Mouse (Mus musculus): ENCODE measurements around the gene Gpr68. TPM values are rescaled to one million over a fixed set of nuclear protein-coding genes. Genes with fewer than 3 reads are reported as not detected.

Gene Gpr68
- polyA plus RNA-seq, 1 experiment from 2014 or later, result 0.55 TPM

GRCm38 (mm10) chr12:100849421-100850138, 58.4 kb downstream of the Gpr68 start:
- WGBS, result 79% methylated on average over 7 of the region's 7 CpGs
- no peak overlapping the region for H3K27ac ChIP-seq (ENCODE audit: low read depth, low read length)
- H3K4me1 ChIP-seq (ENCODE audit: control insufficient read depth, insufficient read depth, low read length), result no peaks in the 10 kb centered on the region
- ATAC-seq (peak; percentile 77), DNase-seq (ENCODE audit: low spot score) (peak; percentile 86)
- no peak overlapping the region for H3K4me3 ChIP-seq (ENCODE audit: low read depth, low read length)
- no peak overlapping the region for H3K9ac ChIP-seq (ENCODE audit: low read length)
- no peaks in the 10 kb centered on the region for H3K9me3 ChIP-seq (replicated peaks; ENCODE audit: control insufficient read depth, low read length)
- no peaks in the 10 kb centered on the region for H3K36me3 ChIP-seq (ENCODE audit: control insufficient read depth, insufficient read depth, low read length)
- H3K4me2 ChIP-seq (ENCODE audit: low read length), result no peak overlapping the region
- H3K27me3 ChIP-seq (replicated peaks; ENCODE audit: control insufficient read depth, insufficient read depth, low read length), result no peaks in the 10 kb centered on the region

GRCm38 (mm10) chr12:100847437-100848080, 60.4 kb downstream of the Gpr68 start:
- no peak overlapping the region for H3K4me2 ChIP-seq (ENCODE audit: low read length)
- H3K9me3 ChIP-seq (replicated peaks; ENCODE audit: control insufficient read depth, low read length), result no peaks in the 10 kb centered on the region
- ATAC-seq, result no peak
- DNase-seq (ENCODE audit: low spot score), result no peak
- no peaks in the 10 kb centered on the region for H3K27me3 ChIP-seq (replicated peaks; ENCODE audit: control insufficient read depth, insufficient read depth, low read length)
- WGBS, result 85% methylated on average over 11 of the region's 11 CpGs
- no peak overlapping the region for H3K9ac ChIP-seq (ENCODE audit: low read length)
- H3K4me3 ChIP-seq (ENCODE audit: low read depth, low read length), result no peak overlapping the region
- H3K36me3 ChIP-seq (ENCODE audit: control insufficient read depth, insufficient read depth, low read length), result no peaks in the 10 kb centered on the region
- no peak overlapping the region for H3K27ac ChIP-seq (ENCODE audit: low read depth, low read length)
- H3K4me1 ChIP-seq (ENCODE audit: control insufficient read depth, insufficient read depth, low read length), result no peaks in the 10 kb centered on the region

GRCm38 (mm10) chr12:100846566-100846965, 61.4 kb downstream of the Gpr68 start:
- no peak overlapping the region for H3K9ac ChIP-seq (ENCODE audit: low read length)
- H3K27ac ChIP-seq (ENCODE audit: low read depth, low read length), result no peak overlapping the region
- no peaks in the 10 kb centered on the region for H3K9me3 ChIP-seq (replicated peaks; ENCODE audit: control insufficient read depth, low read length)
- DNase-seq (ENCODE audit: low spot score), result no peak
- no peaks in the 10 kb centered on the region for H3K27me3 ChIP-seq (replicated peaks; ENCODE audit: control insufficient read depth, insufficient read depth, low read length)
- no peak overlapping the region for H3K4me3 ChIP-seq (ENCODE audit: low read depth, low read length)
- 44% methylated on average over 1 of the region's 1 CpGs for WGBS
- ATAC-seq, result no peak
- H3K4me1 ChIP-seq (ENCODE audit: control insufficient read depth, insufficient read depth, low read length), result no peaks in the 10 kb centered on the region
- no peak overlapping the region for H3K4me2 ChIP-seq (ENCODE audit: low read length)
- H3K36me3 ChIP-seq (ENCODE audit: control insufficient read depth, insufficient read depth, low read length), result no peaks in the 10 kb centered on the region

GRCm38 (mm10) chr12:100845829-100846228, 62.2 kb downstream of the Gpr68 start:
- Histone ChIP-seq H3K4me1 (ENCODE audit: control insufficient read depth, insufficient read depth, low read length) (no peaks in the 10 kb centered on the region), H3K9ac (ENCODE audit: low read length) (no peak overlapping the region), H3K9me3 (replicated peaks; ENCODE audit: control insufficient read depth, low read length) (no peaks in the 10 kb centered on the region), H3K4me3 (ENCODE audit: low read depth, low read length) (no peak overlapping the region), H3K4me2 (ENCODE audit: low read length) (no peak overlapping the region), H3K27me3 (replicated peaks; ENCODE audit: control insufficient read depth, insufficient read depth, low read length) (no peaks in the 10 kb centered on the region), H3K36me3 (ENCODE audit: control insufficient read depth, insufficient read depth, low read length) (no peaks in the 10 kb centered on the region), H3K27ac (ENCODE audit: low read depth, low read length) (no peak overlapping the region)
- WGBS, result 15% methylated on average over 2 of the region's 2 CpGs
- no peak for DNase-seq (ENCODE audit: low spot score)
- ATAC-seq, result no peak

GRCm38 (mm10) chr12:100844546-100844945, 63.5 kb downstream of the Gpr68 start:
- no peak for ATAC-seq
- Histone ChIP-seq H3K27ac (ENCODE audit: low read depth, low read length) (no peak overlapping the region), H3K4me1 (ENCODE audit: control insufficient read depth, insufficient read depth, low read length) (no peaks in the 10 kb centered on the region), H3K36me3 (ENCODE audit: control insufficient read depth, insufficient read depth, low read length) (no peaks in the 10 kb centered on the region), H3K4me2 (ENCODE audit: low read length) (no peak overlapping the region), H3K4me3 (ENCODE audit: low read depth, low read length) (no peak overlapping the region), H3K27me3 (replicated peaks; ENCODE audit: control insufficient read depth, insufficient read depth, low read length) (no peaks in the 10 kb centered on the region), H3K9ac (ENCODE audit: low read length) (no peak overlapping the region), H3K9me3 (replicated peaks; ENCODE audit: control insufficient read depth, low read length) (no peaks in the 10 kb centered on the region)
- DNase-seq (ENCODE audit: low spot score), result no peak
- 88% methylated on average over 7 of the region's 7 CpGs for WGBS

GRCm38 (mm10) chr12:100843171-100843570, 64.8 kb downstream of the Gpr68 start:
- Histone ChIP-seq H3K27me3 (replicated peaks; ENCODE audit: control insufficient read depth, insufficient read depth, low read length) (no peaks in the 10 kb centered on the region), H3K4me2 (ENCODE audit: low read length) (no peak overlapping the region), H3K4me1 (ENCODE audit: control insufficient read depth, insufficient read depth, low read length) (no peaks in the 10 kb centered on the region), H3K9me3 (replicated peaks; ENCODE audit: control insufficient read depth, low read length) (no peaks in the 10 kb centered on the region), H3K4me3 (ENCODE audit: low read depth, low read length) (no peak overlapping the region), H3K27ac (ENCODE audit: low read depth, low read length) (no peak overlapping the region), H3K9ac (ENCODE audit: low read length) (no peak overlapping the region), H3K36me3 (ENCODE audit: control insufficient read depth, insufficient read depth, low read length) (no peaks in the 10 kb centered on the region)
- DNase-seq (ENCODE audit: low spot score), result no peak
- 80% methylated on average over 4 of the region's 4 CpGs for WGBS
- no peak for ATAC-seq

GRCm38 (mm10) chr12:100841211-100841792, 66.7 kb downstream of the Gpr68 start:
- Histone ChIP-seq H3K4me3 (ENCODE audit: low read depth, low read length) (no peak overlapping the region), H3K27me3 (replicated peaks; ENCODE audit: control insufficient read depth, insufficient read depth, low read length) (no peaks in the 10 kb centered on the region), H3K9me3 (replicated peaks; ENCODE audit: control insufficient read depth, low read length) (no peaks in the 10 kb centered on the region), H3K4me1 (ENCODE audit: control insufficient read depth, insufficient read depth, low read length) (no peaks in the 10 kb centered on the region), H3K4me2 (ENCODE audit: low read length) (no peak overlapping the region), H3K9ac (ENCODE audit: low read length) (no peak overlapping the region), H3K36me3 (ENCODE audit: control insufficient read depth, insufficient read depth, low read length) (no peaks in the 10 kb centered on the region), H3K27ac (ENCODE audit: low read depth, low read length) (no peak overlapping the region)
- peak; percentile 89 for DNase-seq (ENCODE audit: low spot score)
- 13% methylated on average over 3 of the region's 3 CpGs for WGBS
- peak; percentile 85 for ATAC-seq

- H3K4me2 ChIP-seq (ENCODE audit: low read length), result no peak overlapping the region
- ATAC-seq, result no peak
- H3K27me3 ChIP-seq (replicated peaks; ENCODE audit: control insufficient read depth, insufficient read depth, low read length), result no peaks in the 10 kb centered on the region
- DNase-seq (ENCODE audit: low spot score), result no peak
- 86% methylated on average over 6 of the region's 6 CpGs for WGBS
- H3K36me3 ChIP-seq (ENCODE audit: control insufficient read depth, insufficient read depth, low read length), result no peaks in the 10 kb centered on the region
- no peak overlapping the region for H3K4me3 ChIP-seq (ENCODE audit: low read depth, low read length)
- H3K9ac ChIP-seq (ENCODE audit: low read length), result no peak overlapping the region
- H3K9me3 ChIP-seq (replicated peaks; ENCODE audit: control insufficient read depth, low read length), result no peaks in the 10 kb centered on the region
- H3K27ac ChIP-seq (ENCODE audit: low read depth, low read length), result no peak overlapping the region
- H3K4me1 ChIP-seq (ENCODE audit: control insufficient read depth, insufficient read depth, low read length), result no peaks in the 10 kb centered on the region
Measured at GRCm38 (mm10) chr12:100839926-100840325, 68.1 kb downstream of the Gpr68 start.

GRCm38 (mm10) chr12:100839079-100839600, 68.9 kb downstream of the Gpr68 start:
- no peaks in the 10 kb centered on the region for H3K4me1 ChIP-seq (ENCODE audit: control insufficient read depth, insufficient read depth, low read length)
- no peak for DNase-seq (ENCODE audit: low spot score)

More at GRCm38 (mm10) chr12:100839079-100839600, 68.9 kb downstream of the Gpr68 start:
- H3K9me3 ChIP-seq (replicated peaks; ENCODE audit: control insufficient read depth, low read length), result no peaks in the 10 kb centered on the region
- 24% methylated on average over 8 of the region's 8 CpGs for WGBS
- H3K9ac ChIP-seq (ENCODE audit: low read length), result no peak overlapping the region
- no peak overlapping the region for H3K4me3 ChIP-seq (ENCODE audit: low read depth, low read length)
- H3K4me2 ChIP-seq (ENCODE audit: low read length), result no peak overlapping the region
- H3K27ac ChIP-seq (ENCODE audit: low read depth, low read length), result no peak overlapping the region
- no peaks in the 10 kb centered on the region for H3K27me3 ChIP-seq (replicated peaks; ENCODE audit: control insufficient read depth, insufficient read depth, low read length)
- ATAC-seq, result no peak
- no peaks in the 10 kb centered on the region for H3K36me3 ChIP-seq (ENCODE audit: control insufficient read depth, insufficient read depth, low read length)

Measured in forebrain, embryonic 14.5 days (tissue).